Mouse (Mus musculus): ENCODE measurements around the gene Utp11. TPM values are rescaled to one million over a fixed set of nuclear protein-coding genes. Genes with fewer than 3 reads are reported as not detected.

The Utp11 gene
- polyA plus RNA-seq, 1 experiment from 2014 or later = 23.4 TPM

GRCm38 (mm10) chr4:124656518-124656853, 36.9 kb downstream of the Utp11 start, which contains the start of gene Pou3f1:
Pou3f1 (plus strand) TSS chr4:124656807.
- no peak for ATAC-seq (ENCODE audit: insufficient read depth)
- Histone ChIP-seq H3K27ac (replicated peaks) (no peak within 1 kb of the TSS), H3K9me3 (replicated peaks) (no peaks in the 10 kb centered on the region), H3K27me3 (peaks cover 100% of the 10 kb centered on the region), H3K9ac (no peak within 1 kb of the TSS), H3K4me3 (replicated peaks) (peak within 1 kb of the TSS; percentile 57), H3K4me2 (peak within 1 kb of the TSS; percentile 76), H3K36me3 (replicated peaks) (no peaks in the 10 kb centered on the region), H3K4me1 (replicated peaks) (peaks cover 26% of the 10 kb centered on the region)
- WGBS (ENCODE audit: insufficient replicate concordance) = 3% methylated on average over 15 of the region's 15 CpGs

GRCm38 (mm10) chr4:124652886-124653285, 40.5 kb downstream of the Utp11 start:
- no peak for ATAC-seq (ENCODE audit: insufficient read depth)
- H3K27ac ChIP-seq (replicated peaks) = no peak overlapping the region
- H3K4me2 ChIP-seq = no peak overlapping the region
- 10% methylated on average over 9 of the region's 9 CpGs for WGBS (ENCODE audit: insufficient replicate concordance)
- no peak overlapping the region for H3K9ac ChIP-seq
- H3K9me3 ChIP-seq (replicated peaks) = no peaks in the 10 kb centered on the region
- peaks cover 100% of the 10 kb centered on the region for H3K27me3 ChIP-seq
- no peaks in the 10 kb centered on the region for H3K36me3 ChIP-seq (replicated peaks)
- H3K4me1 ChIP-seq (replicated peaks) = peaks cover 15% of the 10 kb centered on the region
- no peak overlapping the region for H3K4me3 ChIP-seq (replicated peaks)

- Histone ChIP-seq H3K9ac (no peak overlapping the region), H3K9me3 (replicated peaks) (no peaks in the 10 kb centered on the region), H3K27me3 (peaks cover 91% of the 10 kb centered on the region), H3K4me2 (no peak overlapping the region), H3K4me1 (replicated peaks) (peaks cover 35% of the 10 kb centered on the region), H3K27ac (replicated peaks) (no peak overlapping the region), H3K4me3 (replicated peaks) (no peak overlapping the region), H3K36me3 (replicated peaks) (no peaks in the 10 kb centered on the region)
- no peak for ATAC-seq (ENCODE audit: insufficient read depth)
- WGBS (ENCODE audit: insufficient replicate concordance) = 51% methylated on average over 5 of the region's 5 CpGs
These were observed 45.5 kb downstream of the Utp11 start for GRCm38 (mm10) chr4:124647909-124648308.

- H3K4me2 ChIP-seq = peak overlapping the region; percentile 46
- peaks cover 88% of the 10 kb centered on the region for H3K27me3 ChIP-seq
- H3K9ac ChIP-seq = no peak overlapping the region
- H3K27ac ChIP-seq (replicated peaks) = no peak overlapping the region
- no peaks in the 10 kb centered on the region for H3K9me3 ChIP-seq (replicated peaks)
- peak overlapping the region; percentile 23 for H3K4me3 ChIP-seq (replicated peaks)
- H3K36me3 ChIP-seq (replicated peaks) = no peaks in the 10 kb centered on the region
- 10% methylated on average over 8 of the region's 8 CpGs for WGBS (ENCODE audit: insufficient replicate concordance)
- H3K4me1 ChIP-seq (replicated peaks) = peaks cover 35% of the 10 kb centered on the region
- no peak for ATAC-seq (ENCODE audit: insufficient read depth)
These were observed 46.8 kb downstream of the Utp11 start for GRCm38 (mm10) chr4:124646591-124646990.

GRCm38 (mm10) chr4:124644974-124645433, 48.4 kb downstream of the Utp11 start:
- Histone ChIP-seq H3K4me3 (replicated peaks) (no peak overlapping the region), H3K4me1 (replicated peaks) (peaks cover 35% of the 10 kb centered on the region), H3K9ac (no peak overlapping the region), H3K27ac (replicated peaks) (peak overlapping the region; percentile 49), H3K27me3 (peaks cover 87% of the 10 kb centered on the region), H3K9me3 (replicated peaks) (no peaks in the 10 kb centered on the region), H3K36me3 (replicated peaks) (no peaks in the 10 kb centered on the region), H3K4me2 (peak overlapping the region; percentile 43)
- WGBS (ENCODE audit: insufficient replicate concordance) = 4% methylated on average over 3 of the region's 3 CpGs
- ATAC-seq (ENCODE audit: insufficient read depth) = peak; percentile 96

GRCm38 (mm10) chr4:124643859-124644258, 49.5 kb downstream of the Utp11 start:
- 72% methylated on average over 9 of the region's 9 CpGs for WGBS (ENCODE audit: insufficient replicate concordance)
- H3K9me3 ChIP-seq (replicated peaks) = no peaks in the 10 kb centered on the region
- H3K4me1 ChIP-seq (replicated peaks) = peaks cover 35% of the 10 kb centered on the region
- no peak overlapping the region for H3K4me3 ChIP-seq (replicated peaks)
- peaks cover 87% of the 10 kb centered on the region for H3K27me3 ChIP-seq
- no peak overlapping the region for H3K27ac ChIP-seq (replicated peaks)
- no peak overlapping the region for H3K9ac ChIP-seq
- H3K36me3 ChIP-seq (replicated peaks) = no peaks in the 10 kb centered on the region
- H3K4me2 ChIP-seq = no peak overlapping the region
- no peak for ATAC-seq (ENCODE audit: insufficient read depth)

GRCm38 (mm10) chr4:124639715-124640114, 53.7 kb downstream of the Utp11 start:
- no peak for ATAC-seq (ENCODE audit: insufficient read depth)

GRCm38 (mm10) chr4:124633281-124633680, 60.1 kb downstream of the Utp11 start:
- 4% methylated on average over 9 of the region's 9 CpGs for WGBS (ENCODE audit: insufficient replicate concordance)
- no peak for ATAC-seq (ENCODE audit: insufficient read depth)
- no peaks in the 10 kb centered on the region for H3K4me1 ChIP-seq (replicated peaks)

More at GRCm38 (mm10) chr4:124639715-124640114, 53.7 kb downstream of the Utp11 start:
- no peaks in the 10 kb centered on the region for H3K36me3 ChIP-seq (replicated peaks)
- H3K4me1 ChIP-seq (replicated peaks) = peaks cover 11% of the 10 kb centered on the region
- H3K27ac ChIP-seq (replicated peaks) = no peak overlapping the region
- H3K4me3 ChIP-seq (replicated peaks) = no peak overlapping the region
- H3K27me3 ChIP-seq = peaks cover 87% of the 10 kb centered on the region
- H3K9ac ChIP-seq = no peak overlapping the region
- 26% methylated on average over 12 of the region's 12 CpGs for WGBS (ENCODE audit: insufficient replicate concordance)
- no peaks in the 10 kb centered on the region for H3K9me3 ChIP-seq (replicated peaks)
- no peak overlapping the region for H3K4me2 ChIP-seq

GRCm38 (mm10) chr4:124632856-124633255, 60.5 kb downstream of the Utp11 start:
- Histone ChIP-seq H3K36me3 (replicated peaks) (no peaks in the 10 kb centered on the region), H3K27me3 (peaks cover 67% of the 10 kb centered on the region), H3K4me1 (replicated peaks) (no peaks in the 10 kb centered on the region), H3K4me2 (no peak overlapping the region), H3K27ac (replicated peaks) (no peak overlapping the region), H3K4me3 (replicated peaks) (no peak overlapping the region), H3K9ac (no peak overlapping the region), H3K9me3 (replicated peaks) (no peaks in the 10 kb centered on the region)
- WGBS (ENCODE audit: insufficient replicate concordance) = 63% methylated on average over 10 of the region's 10 CpGs
- ATAC-seq (ENCODE audit: insufficient read depth) = no peak

More at GRCm38 (mm10) chr4:124633281-124633680, 60.1 kb downstream of the Utp11 start:
- Histone ChIP-seq H3K36me3 (replicated peaks) (no peaks in the 10 kb centered on the region), H3K4me3 (replicated peaks) (no peak overlapping the region), H3K9ac (no peak overlapping the region), H3K27me3 (peaks cover 67% of the 10 kb centered on the region), H3K27ac (replicated peaks) (no peak overlapping the region), H3K4me2 (no peak overlapping the region), H3K9me3 (replicated peaks) (no peaks in the 10 kb centered on the region)

- Histone ChIP-seq H3K36me3 (replicated peaks) (no peaks in the 10 kb centered on the region), H3K4me3 (replicated peaks) (no peak overlapping the region), H3K27me3 (peaks cover 61% of the 10 kb centered on the region), H3K9ac (no peak overlapping the region), H3K27ac (replicated peaks) (no peak overlapping the region), H3K9me3 (replicated peaks) (no peaks in the 10 kb centered on the region), H3K4me1 (replicated peaks) (no peaks in the 10 kb centered on the region), H3K4me2 (no peak overlapping the region)
- no peak for ATAC-seq (ENCODE audit: insufficient read depth)
- WGBS (ENCODE audit: insufficient replicate concordance) = 34% methylated on average over 4 of the region's 4 CpGs
These were observed 61.9 kb downstream of the Utp11 start for GRCm38 (mm10) chr4:124631456-124631855.

Data from liver, embryonic 15.5 days (tissue).